Mouse (Mus musculus) liver, embryonic 14.5 days (tissue): ENCODE measurements around the gene Gm7075. TPM values are rescaled to one million over a fixed set of nuclear protein-coding genes. Genes with fewer than 3 reads are reported as not detected.
A peak's percentile ranks its signal among the peaks of the same experiment; 100 is the strongest.
"Not testable (repeated sequence)": the region's sequence is repeated elsewhere in the genome, so short reads cannot be mapped to it uniquely, and the experiment has no call there.

Source experiments
- ATAC-seq: fragments of 200-750 bp; cut with Nextera tagmentation; 2 replicates; pipeline ENCODE4 v1.8.0; 2017; ENCODE audit warnings: moderate number of reproducible peaks, mild to moderate bottlenecking, moderate library complexity; ENCODE audit not compliant: insufficient read depth
- DNase-seq, 3 experiments: peaks; one replicate each; pipeline ENCODE4 v3.0.0-alpha.2; 2012 to 2013; ENCODE audit warnings: low read depth in 3 of 3, low spot score in 3 of 3
- H3K27ac ChIP-seq: fragments of 300-500 bp; sonication (generic); 2 replicates; pipeline ENCODE4 v1.5.1; 2014; ENCODE audit warnings: moderate library complexity, mild to moderate bottlenecking, control low read depth, inconsistent platforms
- H3K27me3 ChIP-seq: fragments of 300-500 bp; sonication (generic); 2 replicates; pipeline ENCODE4 v1.6.1; 2014; ENCODE audit warnings: mild to moderate bottlenecking, low read length, moderate library complexity; ENCODE audit not compliant: control insufficient read depth, insufficient read depth
- H3K36me3 ChIP-seq: fragments of 300-500 bp; sonication (generic); replicated peaks from 2 replicates; pipeline ENCODE4 v1.6.1; 2014; ENCODE audit warnings: low read depth; ENCODE audit not compliant: control insufficient read depth, insufficient read depth
- H3K4me1 ChIP-seq, 2 experiments: fragments of 200-500 bp in 1 of 2; fragments of 300-500 bp in 1 of 2; sonication (generic) in 1 of 2; replicated peaks; 2 replicates each; pipeline ENCODE4 v1.6.1; 2012 to 2014; ENCODE audit warnings: antibody characterized with exemption in 1 of 2, inconsistent platforms in 1 of 2, low read length in 1 of 2; ENCODE audit not compliant: control insufficient read depth in 2 of 2, insufficient read depth in 2 of 2
- H3K4me2 ChIP-seq: fragments of 300-500 bp; sonication (generic); 2 replicates; pipeline ENCODE4 v1.6.1; 2014; ENCODE audit warnings: low read depth, mild to moderate bottlenecking, control low read depth, moderate library complexity
- H3K4me3 ChIP-seq, 2 experiments: fragments of 200-500 bp in 1 of 2; fragments of 300-500 bp in 1 of 2; sonication (generic) in 1 of 2; 2 replicates each; pipeline ENCODE4 v1.5.1; 2012 to 2014; ENCODE audit warnings: low read depth in 2 of 2, low read length in 2 of 2, mild to moderate bottlenecking in 2 of 2, control low read depth in 1 of 2, inconsistent platforms in 1 of 2, moderate library complexity in 1 of 2; ENCODE audit not compliant: insufficient read depth in 1 of 2
- H3K9ac ChIP-seq: fragments of 300-500 bp; sonication (generic); replicated peaks from 2 replicates; pipeline ENCODE4 v1.6.1; 2014; ENCODE audit warnings: mild to moderate bottlenecking, control low read depth, moderate library complexity
- H3K9me3 ChIP-seq: fragments of 300-500 bp; sonication (generic); 2 replicates; pipeline ENCODE4 v1.6.1; 2016; ENCODE audit warnings: low read length, mixed read lengths; ENCODE audit not compliant: control insufficient read depth
- CTCF ChIP-seq: IDR thresholded peaks from 2 replicates; pipeline ENCODE4 v1.5.1; 2016; ENCODE audit warnings: antibody characterized with exemption, low read depth, control low read depth
- EP300 ChIP-seq: IDR thresholded peaks from 2 replicates; pipeline ENCODE4 v1.6.1; 2016; ENCODE audit warnings: antibody characterized with exemption, low read depth
- WGBS: fragments of 180-500 bp; shearing (Covaris S2); extraction: QIAGEN DNeasy Blood & Tissue Kit; methylation state at CpG from one replicate; pipeline ENCODE4 v1.1.7; 2014; ENCODE audit not compliant: insufficient replicate concordance; 5-methylcytosine and 5-hydroxymethylcytosine counted together
- polyA plus RNA-seq, 2 experiments: library from polyadenylated mRNA; depleted of rRNA in 1 of 2; stranded (reverse) in 1 of 2; unstranded in 1 of 2; fragments of >200 nt; fragmentation: Nextera tagmentation in 1 of 2; extraction: Ambion mirVana in 1 of 2; gene quantifications; 2 replicates each; pipeline versions ENCODE4 v1.2.1 to v1.2.3; 2012 to 2014

Gene Gm7075
- polyA plus RNA-seq, 2 experiments, result not detected

- no peak for DNase-seq
- no peaks in the 10 kb centered on the region for H3K27me3 ChIP-seq
- no peak for ATAC-seq
- no peak overlapping the region for H3K4me2 ChIP-seq
- no peak overlapping the region for H3K9ac ChIP-seq
- no peak overlapping the region for H3K4me3 ChIP-seq
- no peaks in the 10 kb centered on the region for H3K36me3 ChIP-seq
- peaks cover 0 to 2% of the 10 kb centered on the region in 2 experiments; a peak in 1 of 4 replicates for H3K4me1 ChIP-seq
- H3K27ac ChIP-seq, result no peak overlapping the region
- 38% methylated on average over 5 of the region's 5 CpGs for WGBS
- no peaks in the 10 kb centered on the region for H3K9me3 ChIP-seq
- TF ChIP-seq EP300 (no peak), CTCF (no peak)
These were observed 4.5 kb downstream of the Gm7075 start for GRCm38 (mm10) chr10:63417061-63417460.

DNA sequence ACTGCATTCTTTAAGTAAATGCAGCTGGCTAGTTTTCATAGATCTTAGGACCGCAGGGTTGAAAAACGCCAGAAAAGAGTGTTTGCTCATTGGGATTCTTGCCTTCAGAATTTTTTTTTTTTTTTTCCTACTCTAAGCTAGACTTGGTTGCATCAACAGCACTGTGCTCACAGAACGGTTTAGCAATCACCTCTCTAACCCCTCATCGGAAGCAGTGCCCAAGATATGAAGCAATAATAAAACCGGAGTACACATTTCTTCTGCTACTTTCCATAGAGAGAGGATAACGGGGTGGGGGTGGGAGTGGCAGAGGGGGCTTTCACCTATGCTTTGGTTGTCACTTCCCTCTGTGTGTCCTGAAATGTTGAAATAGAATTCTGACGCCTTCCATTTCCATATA, 5.7 kb downstream of the Gm7075 start:
- ATAC-seq (no peak), DNase-seq (no peak)

DNA sequence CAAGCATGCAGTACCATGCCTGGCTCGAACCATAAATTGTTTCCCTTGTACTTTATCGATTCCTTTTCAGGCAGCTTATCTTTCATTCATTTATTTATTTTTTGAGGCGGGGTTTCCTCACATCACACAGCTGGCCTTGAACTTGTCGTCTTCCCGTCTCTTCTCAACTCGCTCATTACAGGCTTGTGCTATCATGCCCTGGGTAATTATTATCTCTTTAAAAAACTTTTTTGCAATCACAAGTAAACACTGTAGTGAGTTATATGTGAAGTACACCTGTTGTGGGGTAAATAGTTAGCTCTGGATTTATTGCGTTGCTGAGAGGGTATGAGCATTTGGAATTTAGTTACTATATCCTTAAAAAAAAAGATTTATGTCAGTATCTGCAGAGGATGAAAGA, 6.3 kb downstream of the Gm7075 start:
- no peak overlapping the region for H3K9ac ChIP-seq
- H3K4me1 ChIP-seq, result peaks cover 0 to 2% of the 10 kb centered on the region in 2 experiments; a peak in 1 of 4 replicates
- DNase-seq, result no peak
- no peak overlapping the region for H3K4me2 ChIP-seq
- ATAC-seq, result no peak
- H3K36me3 ChIP-seq, result no peaks in the 10 kb centered on the region
- whole genome bisulfite sequencing, result 39% methylated on average over 7 of the region's 7 CpGs
- H3K27me3 ChIP-seq, result no peaks in the 10 kb centered on the region
- no peaks in the 10 kb centered on the region for H3K9me3 ChIP-seq
- TF ChIP-seq EP300, result no peak
- TF ChIP-seq CTCF, result no peak
- H3K4me3 ChIP-seq, result no peak overlapping the region
- H3K27ac ChIP-seq, result no peak overlapping the region

More for the DNA sequence above, 5.7 kb downstream of the Gm7075 start:
- Histone ChIP-seq H3K27ac (no peak overlapping the region), H3K4me1 (peaks cover 0 to 2% of the 10 kb centered on the region in 2 experiments; a peak in 1 of 4 replicates), H3K9ac (no peak overlapping the region), H3K27me3 (no peaks in the 10 kb centered on the region), H3K4me2 (no peak overlapping the region), H3K36me3 (no peaks in the 10 kb centered on the region), H3K4me3 (no peak overlapping the region), H3K9me3 (no peaks in the 10 kb centered on the region)
- TF ChIP-seq EP300, result no peak
- no peak for TF ChIP-seq CTCF
- WGBS, result 51% methylated on average over 7 of the region's 7 CpGs

- H3K4me2 ChIP-seq, result no peak overlapping the region
- H3K27ac ChIP-seq, result no peak overlapping the region
- DNase-seq, result no peak
- H3K27me3 ChIP-seq, result no peaks in the 10 kb centered on the region
- 74% methylated on average over 17 of the region's 17 CpGs for WGBS
- H3K9ac ChIP-seq, result no peak overlapping the region
- peaks cover 0 to 3% of the 10 kb centered on the region in 2 experiments; a peak in 1 of 4 replicates for H3K4me1 ChIP-seq
- TF ChIP-seq EP300 (no peak), CTCF (no peak)
- no peak for ATAC-seq
- no peaks in the 10 kb centered on the region for H3K36me3 ChIP-seq
- H3K4me3 ChIP-seq, result no peak overlapping the region
- no peaks in the 10 kb centered on the region for H3K9me3 ChIP-seq
These were observed 8.8 kb downstream of the Gm7075 start for GRCm38 (mm10) chr10:63412756-63413155.

- H3K4me1 ChIP-seq, H3K27ac ChIP-seq, H3K4me3 ChIP-seq, H3K9ac ChIP-seq, H3K36me3 ChIP-seq, H3K27me3 ChIP-seq, H3K4me2 ChIP-seq, H3K9me3 ChIP-seq, DNase-seq: not testable (repeated sequence)
- WGBS, result 44% methylated on average over 6 of the region's 7 CpGs
- peak; percentile 28; the same call in 1 of the 2 replicates for ATAC-seq
These were observed 9.9 kb downstream of the Gm7075 start for GRCm38 (mm10) chr10:63411674-63412073.
